In the genomic region with DNA sequence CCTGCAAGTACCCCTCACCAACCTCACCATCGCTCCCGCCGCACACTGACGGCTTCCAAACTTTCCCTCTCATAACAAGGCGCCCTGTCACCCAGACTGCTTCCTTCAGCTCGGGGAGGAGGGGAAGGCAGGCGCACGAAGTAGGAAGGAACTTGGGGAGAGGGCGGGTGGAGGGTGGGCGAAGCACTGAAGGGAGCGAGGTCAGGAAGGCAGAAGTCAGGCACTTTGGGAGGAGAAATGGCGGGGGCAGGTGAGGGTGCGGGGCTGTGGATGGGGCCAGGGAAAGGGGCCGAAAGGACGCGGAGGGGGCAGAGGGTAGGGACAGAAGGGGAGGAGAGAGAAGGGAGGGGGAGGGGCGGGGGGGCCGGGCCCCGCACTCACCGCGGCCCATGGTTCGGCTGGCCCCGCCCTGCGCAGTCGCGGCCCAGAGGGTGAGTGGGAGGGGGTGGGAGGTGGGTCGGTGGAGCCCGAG, we compare ENCODE assay signal across 8 mouse cellular contexts. TPM values are rescaled to one million over a fixed set of nuclear protein-coding genes. Genes with fewer than 3 reads are reported as not detected.
DNase-seq lines count a peak whose midpoint lies in the region; ATAC-seq and TF ChIP-seq lines count a peak whose summit lies in the region.

No protein-coding gene starts in this region.

- H3K4me2 ChIP-seq in liver, embryonic 15.5 days = peak overlapping the region; percentile 84
- peak overlapping the region; percentile 83 for H3K4me2 ChIP-seq in neural tube, embryonic 15.5 days

- peak; percentile 67 for DNase-seq in kidney, adult 2 months
- no peak for DNase-seq in kidney, postnatal 14 days
- DNase-seq in ES-CJ7 (ENCODE audit: low read depth, low spot score) = peak; percentile 34
- no peak for DNase-seq in embryonic facial prominence, embryonic 10.5 days (ENCODE audit: low spot score)
- DNase-seq in hindbrain, embryonic 10.5 days (ENCODE audit: low spot score) = no peak
- DNase-seq in natural killer cell, adult 2 months (ENCODE audit: low spot score in 2 of 2) = no peak

- WGBS in kidney, adult 2 months = 2% methylated on average over 21 of the region's 28 CpGs
- under 1% methylated on average over 27 of the region's 28 CpGs for WGBS in embryonic facial prominence, embryonic 10.5 days
- under 1% methylated on average over 26 of the region's 28 CpGs for WGBS in hindbrain, embryonic 10.5 days
- 0% methylated on average over 24 of the region's 28 CpGs for WGBS in liver, embryonic 15.5 days (ENCODE audit: insufficient replicate concordance)
- WGBS in neural tube, embryonic 15.5 days = 1% methylated on average over 21 of the region's 28 CpGs

- peaks cover 28% of the 10 kb centered on the region for H3K4me1 ChIP-seq in kidney, adult 2 months (ENCODE audit: control insufficient read depth, insufficient read depth, low read length)
- peaks cover 78% of the 10 kb centered on the region for H3K4me1 ChIP-seq in embryonic facial prominence, embryonic 10.5 days
- peaks cover 86% of the 10 kb centered on the region for H3K4me1 ChIP-seq in hindbrain, embryonic 10.5 days (replicated peaks)
- peaks cover 60% of the 10 kb centered on the region for H3K4me1 ChIP-seq in liver, embryonic 15.5 days (replicated peaks)
- peaks cover 68% of the 10 kb centered on the region for H3K4me1 ChIP-seq in neural tube, embryonic 15.5 days

- H3K9ac ChIP-seq in liver, embryonic 15.5 days = peak overlapping the region; percentile 85
- H3K9ac ChIP-seq in neural tube, embryonic 15.5 days (replicated peaks) = peak overlapping the region; percentile 75

- peak; percentile 5 for TF ChIP-seq POLR2A in kidney, adult 2 months (IDR thresholded peaks at IDR 0.05; ENCODE audit: low read depth, low read length)

- H3K4me3 ChIP-seq in kidney, adult 2 months (ENCODE audit: insufficient read depth, low read depth, low read length) = peak overlapping the region; percentile 69
- H3K4me3 ChIP-seq in embryonic facial prominence, embryonic 10.5 days = peak overlapping the region; percentile 88
- peak overlapping the region; percentile 89 for H3K4me3 ChIP-seq in hindbrain, embryonic 10.5 days
- peak overlapping the region; percentile 83 for H3K4me3 ChIP-seq in liver, embryonic 15.5 days (replicated peaks)
- H3K4me3 ChIP-seq in neural tube, embryonic 15.5 days (replicated peaks) = peak overlapping the region; percentile 65

- no peak for TF ChIP-seq CTCF in kidney, adult 2 months (conservative IDR thresholded peaks at IDR 0.05; ENCODE audit: insufficient read depth, insufficient read length, low read depth, low read length)

- peaks cover 1% of the 10 kb centered on the region; the same call in 1 of the 2 replicates for H3K36me3 ChIP-seq in kidney, adult 2 months (ENCODE audit: control insufficient read depth, insufficient read depth, low read length)
- peaks cover 55% of the 10 kb centered on the region for H3K36me3 ChIP-seq in embryonic facial prominence, embryonic 10.5 days (replicated peaks)
- peaks cover 53% of the 10 kb centered on the region for H3K36me3 ChIP-seq in hindbrain, embryonic 10.5 days
- H3K36me3 ChIP-seq in liver, embryonic 15.5 days (replicated peaks) = peaks cover 50% of the 10 kb centered on the region
- H3K36me3 ChIP-seq in neural tube, embryonic 15.5 days = peaks cover 28% of the 10 kb centered on the region

- no peaks in the 10 kb centered on the region for H3K27me3 ChIP-seq in kidney, adult 2 months (replicated peaks; ENCODE audit: control insufficient read depth, insufficient read depth, low read length)
- no peaks in the 10 kb centered on the region for H3K27me3 ChIP-seq in embryonic facial prominence, embryonic 10.5 days (replicated peaks; ENCODE audit: low read depth, poor library complexity, severe bottlenecking)
- H3K27me3 ChIP-seq in hindbrain, embryonic 10.5 days (ENCODE audit: insufficient read depth, poor library complexity, severe bottlenecking) = no peaks in the 10 kb centered on the region
- no peaks in the 10 kb centered on the region for H3K27me3 ChIP-seq in liver, embryonic 15.5 days
- H3K27me3 ChIP-seq in neural tube, embryonic 15.5 days (replicated peaks) = no peaks in the 10 kb centered on the region

- H3K9me3 ChIP-seq in embryonic facial prominence, embryonic 10.5 days = no peaks in the 10 kb centered on the region
- no peaks in the 10 kb centered on the region for H3K9me3 ChIP-seq in hindbrain, embryonic 10.5 days
- no peaks in the 10 kb centered on the region for H3K9me3 ChIP-seq in liver, embryonic 15.5 days (replicated peaks)
- H3K9me3 ChIP-seq in neural tube, embryonic 15.5 days (replicated peaks) = no peaks in the 10 kb centered on the region

- peak; percentile 1 for ATAC-seq in liver, embryonic 15.5 days (ENCODE audit: insufficient read depth)
- ATAC-seq in neural tube, embryonic 15.5 days (ENCODE audit: low FRiP score) = peak; percentile 3

- H3K27ac ChIP-seq in kidney, adult 2 months (ENCODE audit: insufficient read depth, low read depth, low read length) = peak overlapping the region; percentile 94
- H3K27ac ChIP-seq in embryonic facial prominence, embryonic 10.5 days (replicated peaks) = peak overlapping the region; percentile 95
- peak overlapping the region; percentile 97 for H3K27ac ChIP-seq in hindbrain, embryonic 10.5 days
- peak overlapping the region; percentile 98 for H3K27ac ChIP-seq in liver, embryonic 15.5 days (replicated peaks)
- peak overlapping the region; percentile 98 for H3K27ac ChIP-seq in neural tube, embryonic 15.5 days (replicated peaks)

RNA-seq across cellular contexts. Expression of a gene that starts 0.5 kb away (rescaled TPM):
- polyA plus RNA-seq in kidney, adult 2 months (2012; rRNA removed) = 24.6 and 26.8 TPM in 2 replicates
- 11.1 and 12.2 TPM in 2 replicates for polyA plus RNA-seq in embryonic facial prominence, embryonic 10.5 days (2016; fragmentation: Nextera tagmentation; extraction: Ambion mirVana)
- 12.8 and 16.3 TPM in 2 replicates for polyA plus RNA-seq in hindbrain, embryonic 10.5 days (2016; fragmentation: Nextera tagmentation; extraction: Ambion mirVana)
- 7.9 and 8.0 TPM in 2 replicates for polyA plus RNA-seq in liver, embryonic 15.5 days (2015; fragmentation: Nextera tagmentation; extraction: Ambion mirVana)
- 16.4 and 18.3 TPM in 2 replicates for polyA plus RNA-seq in neural tube, embryonic 15.5 days (2015; fragmentation: Nextera tagmentation; extraction: Ambion mirVana)

RNA-seq across cellular contexts. Expression of a gene that starts 22.2 kb away (rescaled TPM):
- polyA plus RNA-seq in kidney, adult 2 months (2012; rRNA removed) = 181 and 184 TPM in 2 replicates
- 187 and 197 TPM in 2 replicates for polyA plus RNA-seq in embryonic facial prominence, embryonic 10.5 days (2016; fragmentation: Nextera tagmentation; extraction: Ambion mirVana)
- 222 and 255 TPM in 2 replicates for polyA plus RNA-seq in hindbrain, embryonic 10.5 days (2016; fragmentation: Nextera tagmentation; extraction: Ambion mirVana)
- polyA plus RNA-seq in liver, embryonic 15.5 days (2015; fragmentation: Nextera tagmentation; extraction: Ambion mirVana) = 69.5 and 75.7 TPM in 2 replicates
- 304 and 335 TPM in 2 replicates for polyA plus RNA-seq in neural tube, embryonic 15.5 days (2015; fragmentation: Nextera tagmentation; extraction: Ambion mirVana)

RNA-seq across cellular contexts. Expression of a gene that starts 23.2 kb away (rescaled TPM):
- 44.4 and 48.3 TPM in 2 replicates for polyA plus RNA-seq in kidney, adult 2 months (2012; rRNA removed)
- 160 and 175 TPM in 2 replicates for polyA plus RNA-seq in embryonic facial prominence, embryonic 10.5 days (2016; fragmentation: Nextera tagmentation; extraction: Ambion mirVana)
- 171 and 174 TPM in 2 replicates for polyA plus RNA-seq in hindbrain, embryonic 10.5 days (2016; fragmentation: Nextera tagmentation; extraction: Ambion mirVana)
- polyA plus RNA-seq in liver, embryonic 15.5 days (2015; fragmentation: Nextera tagmentation; extraction: Ambion mirVana) = 109 and 112 TPM in 2 replicates
- polyA plus RNA-seq in neural tube, embryonic 15.5 days (2015; fragmentation: Nextera tagmentation; extraction: Ambion mirVana) = 108 and 115 TPM in 2 replicates

RNA-seq across cellular contexts. Expression of a gene that starts 25.2 kb away (rescaled TPM):
- polyA plus RNA-seq in kidney, adult 2 months (2012; rRNA removed) = 3.7 and 6.7 TPM in 2 replicates
- polyA plus RNA-seq in embryonic facial prominence, embryonic 10.5 days (2016; fragmentation: Nextera tagmentation; extraction: Ambion mirVana) = 11.6 and 11.9 TPM in 2 replicates
- 24.4 and 39.4 TPM in 2 replicates for polyA plus RNA-seq in hindbrain, embryonic 10.5 days (2016; fragmentation: Nextera tagmentation; extraction: Ambion mirVana)
- 0.06 and 0.21 TPM in 2 replicates for polyA plus RNA-seq in liver, embryonic 15.5 days (2015; fragmentation: Nextera tagmentation; extraction: Ambion mirVana)
- 97.3 and 113 TPM in 2 replicates for polyA plus RNA-seq in neural tube, embryonic 15.5 days (2015; fragmentation: Nextera tagmentation; extraction: Ambion mirVana)

RNA-seq across cellular contexts. Expression of a gene that starts 33.4 kb away (rescaled TPM):
- 2.7 and 6.0 TPM in 2 replicates for polyA plus RNA-seq in kidney, adult 2 months (2012; rRNA removed)
- polyA plus RNA-seq in embryonic facial prominence, embryonic 10.5 days (2016; fragmentation: Nextera tagmentation; extraction: Ambion mirVana) = 2.0 and 2.1 TPM in 2 replicates
- polyA plus RNA-seq in hindbrain, embryonic 10.5 days (2016; fragmentation: Nextera tagmentation; extraction: Ambion mirVana) = 1.8 and 2.5 TPM in 2 replicates
- polyA plus RNA-seq in liver, embryonic 15.5 days (2015; fragmentation: Nextera tagmentation; extraction: Ambion mirVana) = 14.1 and 14.9 TPM in 2 replicates
- 0.88 and 13.1 TPM in 2 replicates for polyA plus RNA-seq in neural tube, embryonic 15.5 days (2015; fragmentation: Nextera tagmentation; extraction: Ambion mirVana)

Comparison
In these comparisons a context has a peak if more than half of its experiments do, and no peak if none do; other contexts are left out.
1. DNase-seq: peak in kidney, adult 2 months (single experiment) and ES-CJ7 (single experiment); none in kidney, postnatal 14 days (single experiment), embryonic facial prominence, embryonic 10.5 days (single experiment), hindbrain, embryonic 10.5 days (single experiment) and natural killer cell, adult 2 months (0 of 2).
2. Peak in every context shown above with its lines, with median percentiles within 50 percentile points of each other: H3K27ac ChIP-seq and H3K4me3 ChIP-seq.